Mouse (Mus musculus) cortical plate, adult 2 months (tissue): ENCODE measurements around the gene Lime1. TPM values are rescaled to one million over a fixed set of nuclear protein-coding genes. Genes with fewer than 3 reads are reported as not detected.

Source experiments
- H3K27ac ChIP-seq: fragments of 200-500 bp; 2 replicates; pipeline ENCODE4 v1.5.1; 2012; ENCODE audit warnings: low read length, control low read depth, inconsistent platforms; ENCODE audit not compliant: insufficient read depth
- H3K4me1 ChIP-seq: fragments of 200-500 bp; 2 replicates; pipeline ENCODE4 v1.6.1; 2011; ENCODE audit warnings: low read length; ENCODE audit not compliant: control insufficient read depth, insufficient read depth
- H3K4me3 ChIP-seq: fragments of 200-500 bp; 2 replicates; pipeline ENCODE4 v1.5.1; 2011; ENCODE audit warnings: mild to moderate bottlenecking, low read length, control low read depth; ENCODE audit not compliant: insufficient read depth
- CTCF ChIP-seq: fragments of 200-500 bp; IDR thresholded peaks from 2 replicates; pipeline ENCODE4 v1.5.1; 2011; ENCODE audit warnings: mild to moderate bottlenecking, control low read depth, low read length; ENCODE audit not compliant: insufficient read depth; ENCODE audit errors: extremely low read depth
- POLR2A ChIP-seq: fragments of 200-500 bp; IDR thresholded peaks from 2 replicates; pipeline ENCODE4 v1.6.1; 2011; ENCODE audit warnings: mild to moderate bottlenecking, low read length, control low read depth; ENCODE audit not compliant: insufficient read depth; ENCODE audit errors: extremely low read depth
- polyA plus RNA-seq: library from polyadenylated mRNA; depleted of rRNA; stranded (reverse); fragments of >200 nt; gene quantifications from 2 replicates; pipeline ENCODE4 v1.2.3, GENCODE M21; 2012; rRNA removed

Lime1 gene
- 66.5 and 71.4 TPM in 2 replicates for polyA plus RNA-seq

DNA sequence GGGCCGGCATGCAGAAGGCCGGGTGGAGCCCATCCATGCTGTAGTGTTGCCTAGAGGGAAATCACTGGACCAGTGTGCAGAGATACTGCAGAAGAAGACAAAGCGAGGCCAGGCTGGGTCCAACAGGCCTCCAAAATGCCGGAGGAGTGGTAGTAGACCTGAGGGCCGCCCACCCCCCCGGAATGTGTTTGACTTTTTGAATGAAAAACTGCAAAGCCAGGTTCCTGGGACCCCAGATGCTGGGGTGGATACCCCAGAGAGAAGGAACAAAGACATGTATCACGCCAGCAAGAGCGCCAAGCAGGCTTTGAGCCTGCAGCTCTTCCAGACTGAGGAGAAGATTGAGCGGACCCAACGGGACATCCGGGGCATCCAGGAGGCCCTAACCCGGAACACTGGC is at the start of gene Lime1:
Gene Lime1 (plus strand): TSS at position 301 of the 400 bp plus-strand sequence.
- no peak within 1 kb of the TSS for H3K4me3 ChIP-seq
- no peaks in the 10 kb centered on the region for H3K4me1 ChIP-seq
- no peak within 1 kb of the TSS for H3K27ac ChIP-seq
- TF ChIP-seq CTCF (no peak), POLR2A (no peak)

DNA sequence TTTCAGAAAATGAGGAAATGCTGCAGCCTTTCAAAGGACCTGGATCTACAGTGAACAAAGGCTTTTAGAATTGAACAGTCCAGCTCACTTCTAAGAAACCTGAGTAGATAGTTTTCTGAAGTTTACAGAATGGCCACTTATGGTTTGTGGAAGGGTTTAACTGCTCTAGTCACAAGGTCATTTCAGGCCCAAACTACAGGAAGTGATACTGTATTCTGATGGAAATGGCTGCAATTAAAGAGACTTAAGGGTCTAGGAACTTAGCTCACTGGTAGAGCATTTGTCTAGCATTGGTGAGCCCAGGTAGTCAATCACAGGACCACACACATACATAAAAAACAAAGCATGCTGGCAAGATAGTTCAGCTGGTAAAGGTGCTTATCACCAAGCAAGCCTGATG is 47.3 kb upstream of the Lime1 start:
- H3K4me3 ChIP-seq = no peak overlapping the region
- no peaks in the 10 kb centered on the region for H3K4me1 ChIP-seq
- no peak overlapping the region for H3K27ac ChIP-seq
- TF ChIP-seq CTCF = no peak
- no peak for TF ChIP-seq POLR2A

DNA sequence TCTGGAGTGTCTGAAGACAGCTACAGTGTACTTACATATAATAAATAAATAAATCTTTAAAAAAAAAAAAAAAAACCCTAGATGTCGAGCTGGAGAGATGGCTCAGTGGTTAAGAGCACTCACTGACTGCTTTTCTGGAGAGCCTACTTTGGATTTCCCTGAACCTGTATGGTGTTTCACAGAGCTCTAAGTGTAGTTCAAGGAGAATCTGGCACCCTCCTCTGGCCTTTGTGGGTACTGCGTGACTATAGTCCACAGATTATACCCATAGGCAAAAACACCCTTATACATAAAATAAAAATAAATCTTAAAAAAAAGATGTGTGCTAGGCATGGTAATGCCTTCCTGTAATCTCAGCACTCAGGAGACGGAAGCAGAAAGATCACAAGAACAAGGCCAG is 45.9 kb upstream of the Lime1 start:
- no peaks in the 10 kb centered on the region for H3K4me1 ChIP-seq
- no peak overlapping the region for H3K27ac ChIP-seq
- TF ChIP-seq CTCF (peak; percentile 58; the same call in 1 of the 2 replicates), POLR2A (no peak)
- no peak overlapping the region for H3K4me3 ChIP-seq

DNA sequence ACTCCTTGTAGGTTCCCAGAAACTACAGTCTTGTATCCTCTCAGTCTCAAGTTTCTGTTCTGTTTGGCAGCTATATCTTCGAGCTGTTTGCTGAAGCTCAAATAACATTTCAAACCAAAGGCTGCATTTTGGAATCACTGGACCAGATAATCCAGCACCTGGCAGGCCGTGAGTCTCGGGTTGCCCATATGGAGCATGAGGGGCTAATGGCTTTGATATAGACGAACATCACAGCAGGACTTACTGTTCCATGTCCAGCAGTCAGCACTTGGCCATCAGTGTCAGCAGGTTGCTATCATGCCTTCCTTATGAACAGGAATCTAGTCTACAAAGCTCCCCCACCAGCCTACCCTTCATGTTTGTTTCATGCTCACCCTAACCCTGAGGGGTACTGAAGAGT is 39.5 kb upstream of the Lime1 start:
- H3K4me3 ChIP-seq = no peak overlapping the region
- TF ChIP-seq CTCF = no peak
- no peak for TF ChIP-seq POLR2A
- H3K27ac ChIP-seq = no peak overlapping the region
- H3K4me1 ChIP-seq = no peaks in the 10 kb centered on the region

DNA sequence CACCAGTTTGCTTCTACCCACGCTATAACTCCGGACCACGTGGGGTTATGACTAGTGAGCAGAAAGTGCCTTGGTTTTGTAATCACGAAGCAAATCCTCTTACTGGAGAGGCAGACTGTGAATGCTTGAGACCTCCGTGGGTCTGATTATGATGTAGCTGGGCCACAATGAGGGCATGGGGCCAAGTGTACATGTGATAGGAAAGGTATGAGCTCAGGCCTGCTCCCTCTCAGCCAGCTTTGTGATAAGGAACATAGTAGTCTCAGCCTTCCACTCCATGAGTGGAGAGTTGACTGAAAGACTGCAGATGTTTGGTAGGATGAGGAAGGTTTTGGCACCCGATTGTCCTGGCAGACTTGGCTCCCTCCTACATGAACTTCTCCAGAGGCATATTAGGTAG is 37.1 kb upstream of the Lime1 start:
- no peak for TF ChIP-seq POLR2A
- TF ChIP-seq CTCF = no peak
- no peaks in the 10 kb centered on the region for H3K4me1 ChIP-seq
- no peak overlapping the region for H3K27ac ChIP-seq
- H3K4me3 ChIP-seq = no peak overlapping the region

DNA sequence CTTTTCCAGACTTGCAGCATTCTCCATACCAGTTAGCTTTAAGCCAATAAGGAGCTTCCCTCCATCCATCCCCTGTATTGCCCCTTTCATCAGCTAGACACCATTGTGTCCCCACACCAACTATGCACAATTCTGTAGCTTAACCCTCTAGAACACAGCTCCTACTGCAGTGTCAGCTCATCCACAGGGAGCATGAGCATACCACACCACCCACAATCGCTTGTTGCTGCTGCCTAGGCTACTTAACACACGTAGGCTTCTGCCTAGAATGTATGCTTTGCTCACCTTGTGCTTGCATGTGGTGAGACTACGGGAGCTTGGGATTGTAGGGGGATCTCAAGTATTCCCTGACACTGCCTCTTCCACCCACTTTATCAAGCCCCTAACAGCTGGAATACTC is 23.1 kb upstream of the Lime1 start:
- no peak overlapping the region for H3K4me3 ChIP-seq
- no peaks in the 10 kb centered on the region for H3K4me1 ChIP-seq
- TF ChIP-seq CTCF (no peak), POLR2A (no peak)
- H3K27ac ChIP-seq = no peak overlapping the region

DNA sequence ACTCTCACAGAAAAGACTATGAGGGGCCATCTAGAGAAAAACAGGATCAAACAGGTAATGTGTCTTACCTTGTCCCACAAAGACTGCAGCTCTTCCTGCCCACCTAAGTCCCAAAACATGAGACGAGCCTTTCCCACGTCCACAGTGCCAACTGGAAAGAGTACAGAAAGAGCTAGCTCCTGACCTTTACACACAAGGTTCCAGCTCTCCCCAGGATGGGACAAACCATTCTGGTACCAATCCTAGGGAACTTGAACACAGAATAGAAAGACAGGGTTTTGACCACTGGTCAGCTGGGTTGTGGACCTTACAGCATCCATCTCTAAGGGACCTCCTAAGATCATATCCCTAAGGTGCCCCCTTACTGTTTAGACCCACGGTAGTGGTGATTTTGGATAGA is 15.9 kb upstream of the Lime1 start:
- TF ChIP-seq POLR2A = no peak
- no peak for TF ChIP-seq CTCF
- Histone ChIP-seq H3K4me3 (peak overlapping the region; percentile 89; the same call in 1 of the 2 replicates), H3K4me1 (peaks cover 10% of the 10 kb centered on the region), H3K27ac (no peak overlapping the region)

DNA sequence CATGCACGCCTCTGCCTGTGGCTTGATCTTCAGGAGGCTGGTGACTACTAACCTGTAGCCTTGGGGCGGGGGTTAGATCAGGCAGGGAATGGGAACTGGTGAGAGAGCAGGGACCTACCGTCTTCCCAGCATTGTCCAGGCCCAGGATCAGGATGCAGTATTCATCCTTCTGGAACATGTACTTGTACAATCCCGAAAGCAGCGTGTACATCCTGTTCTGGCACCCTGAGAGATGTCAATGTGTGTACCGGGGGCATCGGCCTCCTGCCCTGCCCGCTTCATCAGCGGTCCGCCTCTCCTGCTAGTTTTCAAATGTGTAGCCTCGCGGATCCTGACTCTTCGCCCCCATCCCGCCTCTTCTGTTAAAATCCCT is 15.4 kb upstream of the Lime1 start:
- Histone ChIP-seq H3K4me1 (peaks cover 10% of the 10 kb centered on the region), H3K4me3 (peak overlapping the region; percentile 89), H3K27ac (no peak overlapping the region)
- TF ChIP-seq POLR2A (no peak), CTCF (no peak)

DNA sequence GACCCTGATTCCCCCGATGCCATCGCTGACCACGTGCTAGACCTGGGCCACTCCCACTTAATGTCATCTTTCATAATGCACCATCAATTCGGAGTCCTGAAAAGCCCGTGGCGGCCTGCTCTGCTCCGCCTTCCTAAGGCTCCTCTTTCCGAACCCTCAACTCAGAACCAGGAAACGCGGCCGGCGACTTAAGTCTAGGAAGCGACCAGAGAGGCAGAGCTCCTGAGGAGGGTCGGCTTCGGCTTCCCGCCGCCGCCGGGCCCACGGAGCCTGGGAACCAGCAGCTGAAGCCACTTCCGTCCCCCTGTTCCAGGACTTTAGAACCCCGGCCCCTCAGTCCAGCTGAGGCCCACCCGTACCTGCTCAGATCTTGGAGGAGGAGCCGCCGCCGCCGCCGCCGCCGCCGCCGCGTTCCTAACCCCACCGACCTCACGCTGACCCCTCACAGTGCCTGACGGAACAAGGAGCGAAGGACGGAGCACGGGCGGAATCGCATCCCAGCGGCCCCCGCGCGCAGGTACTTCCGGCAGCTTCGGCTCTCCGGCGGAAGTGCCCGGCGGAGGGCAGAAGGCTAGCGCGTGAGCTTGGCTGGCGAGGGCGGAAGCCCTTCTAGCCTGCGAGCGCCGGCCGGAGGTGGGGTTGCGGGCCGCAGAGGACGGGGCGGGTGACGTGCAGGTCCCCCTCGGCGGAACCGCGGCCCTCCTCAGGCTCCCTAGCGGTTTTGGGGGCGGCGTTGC is 14.8 kb upstream of the Lime1 start, which contains the start of the genes Zgpat and Arfrp1:
Gene Zgpat (plus strand): TSS at position 69 of the 737 bp plus-strand sequence.
Gene Arfrp1 (minus strand): TSS at position 545 of the 737 bp plus-strand sequence.
- Histone ChIP-seq H3K27ac (peak within 1 kb of the TSS; percentile 52), H3K4me3 (peak within 1 kb of the TSS; percentile 89), H3K4me1 (peaks cover 10% of the 10 kb centered on the region)
- TF ChIP-seq POLR2A (peak; percentile 36; the same call in 1 of the 2 replicates), CTCF (no peak)

DNA sequence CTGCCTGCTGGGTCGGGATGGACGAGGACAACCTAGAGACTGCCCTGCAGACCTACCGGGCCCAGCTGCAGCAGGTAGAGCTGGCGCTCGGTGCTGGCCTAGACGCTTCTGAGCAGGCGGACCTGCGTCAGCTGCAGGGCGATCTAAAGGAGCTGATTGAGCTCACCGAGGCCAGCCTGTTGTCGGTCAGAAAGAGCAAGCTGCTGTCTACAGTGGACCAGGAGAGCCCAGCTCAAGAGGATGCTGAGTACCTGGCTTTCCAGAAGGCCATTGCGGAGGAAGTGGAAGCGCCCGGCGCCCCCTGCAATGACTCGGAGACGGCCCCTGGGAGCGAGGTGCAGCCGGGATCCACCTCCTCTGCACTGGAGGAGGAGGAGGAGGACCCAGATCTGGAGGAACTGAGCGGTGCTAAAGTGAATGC is 14.2 kb upstream of the Lime1 start:
- Histone ChIP-seq H3K4me1 (peaks cover 10% of the 10 kb centered on the region), H3K27ac (peak overlapping the region; percentile 52), H3K4me3 (peak overlapping the region; percentile 89)
- TF ChIP-seq POLR2A = no peak; the same call in 1 of the 2 replicates
- no peak for TF ChIP-seq CTCF
